Mouse (Mus musculus) megakaryocyte, embryonic 14.5 days (primary cell): ENCODE measurements around the gene Mtrf1.

ENCODE experiments used
- FLI1 ChIP-seq: IDR thresholded peaks from 2 replicates; pipeline ENCODE4 v1.6.1; 2012; ENCODE audit warnings: low read length, inconsistent platforms, mixed read lengths
- GATA1 ChIP-seq: IDR thresholded peaks from 3 replicates; pipeline ENCODE4 v1.6.1; 2012; ENCODE audit warnings: mixed read lengths, low read length, inconsistent platforms, borderline replicate concordance

- TF ChIP-seq FLI1: no peak
- no peak for TF ChIP-seq GATA1
Observed at GRCm38 (mm10) chr14:79465623-79466022, 68.1 kb downstream of the Mtrf1 start.
